31 mouse cellular contexts compared by ENCODE assay signal in genomic region chr19:34698432-34698831, GRCm38 (mm10). TPM values are rescaled to one million over a fixed set of nuclear protein-coding genes. Genes with fewer than 3 reads are reported as not detected.
DNase-seq lines count a peak whose midpoint lies in the region; ATAC-seq and TF ChIP-seq lines count a peak whose summit lies in the region.
"Had no signal": no experiment of that assay in that cellular context is flagged by ENCODE, and none has a peak within 500 bp of the region (broad histone marks: within the 10 kb centered on the region; RNA-seq: fewer than 3 reads in every experiment).

No protein-coding gene starts in this region.

- TF ChIP-seq POLR2A in liver, adult 2 months (IDR thresholded peaks at IDR 0.05; ENCODE audit: extremely low read depth, insufficient read depth, low read length) = no peak

- peaks cover 15% of the 10 kb centered on the region; the same call in 1 of the 2 replicates for H3K4me1 ChIP-seq in liver, adult 2 months (ENCODE audit: control insufficient read depth, insufficient read depth, low read length)
- no peaks in the 10 kb centered on the region for H3K4me1 ChIP-seq in liver, embryonic 12.5 days
- peaks cover 13% of the 10 kb centered on the region; the same call in 1 of the 2 replicates for H3K4me1 ChIP-seq in kidney, embryonic 15.5 days
- no peaks in the 10 kb centered on the region for H3K4me1 ChIP-seq in stomach, postnatal 0 days (replicated peaks; ENCODE audit: control insufficient read depth, insufficient read depth)
- H3K4me1 ChIP-seq: heart, embryonic 12.5 days; hindbrain, embryonic 13.5 days; megakaryocyte, embryonic 14.5 days; midbrain, embryonic 12.5 days; neural tube, embryonic 12.5 days had no signal

- H3K79me2 ChIP-seq in liver, adult 2 months (ENCODE audit: control insufficient read depth, insufficient read depth, low read length) = peaks cover 4% of the 10 kb centered on the region

- ATAC-seq in liver, embryonic 12.5 days = no peak
- peak; percentile 76; the same call in 1 of the 2 replicates for ATAC-seq in kidney, embryonic 15.5 days (replicated peaks; ENCODE audit: low FRiP score)
- ATAC-seq in stomach, postnatal 0 days (ENCODE audit: low FRiP score, low TSS enrichment) = 0 out of 2 replicates have a peak, but pooled peaks have one; percentile 59
- ATAC-seq: forebrain, embryonic 14.5 days; lung, postnatal 0 days had no signal

- DNase-seq in liver, adult 2 months (ENCODE audit: extremely low read depth, low read depth, low spot score) = peak; percentile 90
- DNase-seq in kidney, postnatal 25 days = peak; percentile 41 to 43
- no peak for DNase-seq in stomach, postnatal 0 days (ENCODE audit: low spot score)
- DNase-seq in right cerebral cortex, adult 18-20 months = no peak
- no peak for DNase-seq in spleen, adult 18-20 months
- DNase-seq: adrenal gland, postnatal 36 days; B cell, adult 2 months; cerebellum, adult 9-10 months; cerebellum, postnatal 36 days; gastrocnemius, adult 2 months; gastrocnemius, postnatal 36 days; heart, adult 2 months; heart, postnatal 4 days; layer of hippocampus, postnatal 36 days; left cerebral cortex, postnatal 4 days; lung, adult 18-20 months; lung, postnatal 4 days; right cerebral cortex, postnatal 4 days; thymus, adult 2 months; thymus, postnatal 4 days had no signal

- no peaks in the 10 kb centered on the region for H3K9me3 ChIP-seq in liver, embryonic 12.5 days (replicated peaks)
- H3K9me3 ChIP-seq in kidney, embryonic 15.5 days (replicated peaks) = no peaks in the 10 kb centered on the region
- H3K9me3 ChIP-seq in stomach, postnatal 0 days (ENCODE audit: control insufficient read depth, low read length) = no peaks in the 10 kb centered on the region
- H3K9me3 ChIP-seq: heart, embryonic 12.5 days; hindbrain, embryonic 13.5 days; megakaryocyte, embryonic 14.5 days; midbrain, embryonic 12.5 days; neural tube, embryonic 12.5 days had no signal

- TF ChIP-seq EP300 in stomach, postnatal 0 days (optimal IDR thresholded peaks at IDR 0.05) = no peak

- H3K4me3 ChIP-seq in liver, adult 2 months (ENCODE audit: insufficient read depth, low read depth, low read length) = no peak overlapping the region
- no peak overlapping the region for H3K4me3 ChIP-seq in liver, embryonic 12.5 days
- no peak overlapping the region for H3K4me3 ChIP-seq in kidney, embryonic 15.5 days (replicated peaks)
- H3K4me3 ChIP-seq in stomach, postnatal 0 days (ENCODE audit: low read depth, low read length) = no peak overlapping the region
- H3K4me3 ChIP-seq: gastrocnemius, adult 2 months; heart, adult 2 months; heart, embryonic 12.5 days; hindbrain, embryonic 13.5 days; megakaryocyte, embryonic 14.5 days; midbrain, embryonic 12.5 days; myocyte; neural tube, embryonic 12.5 days had no signal

- peak overlapping the region; percentile 99 for H3K27ac ChIP-seq in liver, adult 2 months (replicated peaks; ENCODE audit: insufficient read depth, low read depth, low read length)
- no peak overlapping the region for H3K27ac ChIP-seq in liver, embryonic 12.5 days
- H3K27ac ChIP-seq in kidney, embryonic 15.5 days = peak overlapping the region; percentile 67
- no peak overlapping the region for H3K27ac ChIP-seq in stomach, postnatal 0 days (replicated peaks)
- H3K27ac ChIP-seq: gastrocnemius, adult 2 months; heart, adult 2 months; hindbrain, embryonic 13.5 days; midbrain, embryonic 12.5 days; neural tube, embryonic 12.5 days had no signal

- H3K36me3 ChIP-seq in liver, adult 2 months (ENCODE audit: control insufficient read depth, insufficient read depth, low read length) = no peaks in the 10 kb centered on the region
- H3K36me3 ChIP-seq in liver, embryonic 12.5 days = no peaks in the 10 kb centered on the region
- H3K36me3 ChIP-seq in kidney, embryonic 15.5 days = no peaks in the 10 kb centered on the region
- H3K36me3 ChIP-seq in stomach, postnatal 0 days (ENCODE audit: control insufficient read depth, insufficient read depth, low read length) = no peaks in the 10 kb centered on the region
- H3K36me3 ChIP-seq: heart, embryonic 12.5 days; hindbrain, embryonic 13.5 days; midbrain, embryonic 12.5 days; neural tube, embryonic 12.5 days had no signal

- TF ChIP-seq CTCF in liver, adult 2 months (IDR thresholded peaks at IDR 0.05; ENCODE audit: low read depth, low read length) = no peak
- TF ChIP-seq CTCF in stomach, postnatal 0 days (IDR thresholded peaks at IDR 0.05; ENCODE audit: low read depth) = no peak

- H3K9ac ChIP-seq in liver, adult 2 months (ENCODE audit: low read depth, low read length) = no peak overlapping the region
- no peak overlapping the region for H3K9ac ChIP-seq in liver, embryonic 12.5 days
- no peak overlapping the region for H3K9ac ChIP-seq in kidney, embryonic 15.5 days
- H3K9ac ChIP-seq in stomach, postnatal 0 days (ENCODE audit: low read length) = no peak overlapping the region
- H3K9ac ChIP-seq: heart, embryonic 12.5 days; hindbrain, embryonic 13.5 days; midbrain, embryonic 12.5 days; neural tube, embryonic 12.5 days had no signal

- H3K27me3 ChIP-seq in liver, adult 2 months (ENCODE audit: control insufficient read depth, insufficient read depth, low read length) = no peaks in the 10 kb centered on the region
- H3K27me3 ChIP-seq in liver, embryonic 12.5 days (replicated peaks) = no peaks in the 10 kb centered on the region
- no peaks in the 10 kb centered on the region for H3K27me3 ChIP-seq in kidney, embryonic 15.5 days
- H3K27me3 ChIP-seq in stomach, postnatal 0 days (ENCODE audit: control insufficient read depth, insufficient read depth, low read length) = no peaks in the 10 kb centered on the region
- H3K27me3 ChIP-seq: heart, embryonic 12.5 days; hindbrain, embryonic 13.5 days; megakaryocyte, embryonic 14.5 days; midbrain, embryonic 12.5 days; neural tube, embryonic 12.5 days had no signal

- 26% methylated on average over 3 of the region's 3 CpGs for WGBS in liver, adult 2 months
- WGBS in liver, embryonic 12.5 days (ENCODE audit: insufficient replicate concordance) = 71% methylated on average over 3 of the region's 3 CpGs
- WGBS in kidney, embryonic 15.5 days = 62% methylated on average over 3 of the region's 3 CpGs
- WGBS in stomach, postnatal 0 days = 46% methylated on average over 3 of the region's 3 CpGs

- no peak overlapping the region for H3K4me2 ChIP-seq in liver, embryonic 12.5 days
- no peak overlapping the region for H3K4me2 ChIP-seq in kidney, embryonic 15.5 days
- no peak overlapping the region for H3K4me2 ChIP-seq in stomach, postnatal 0 days (replicated peaks; ENCODE audit: low read depth)
- H3K4me2 ChIP-seq: heart, embryonic 12.5 days; hindbrain, embryonic 13.5 days; midbrain, embryonic 12.5 days; neural tube, embryonic 12.5 days had no signal

RNA-seq across cellular contexts. Expression of gene Slc16a12, which starts 48.7 kb away (rescaled TPM):
- total RNA-seq in liver, adult 2 months (2014; rRNA removed) = 65.6 and 85.9 TPM in 2 replicates
- polyA plus RNA-seq in liver, adult 2 months (2012; rRNA removed) = 18.6 and 23.1 TPM in 2 replicates
- polyA plus RNA-seq in liver, embryonic 12.5 days (2016; fragmentation: Nextera tagmentation; extraction: Ambion mirVana) = 10.9 and 11.7 TPM in 2 replicates
- polyA plus RNA-seq in kidney, embryonic 15.5 days (2015; fragmentation: Nextera tagmentation; extraction: Ambion mirVana) = 10.6 and 13.4 TPM in 2 replicates
- 0.63 and 0.74 TPM in 2 replicates for polyA plus RNA-seq in stomach, postnatal 0 days (2015; fragmentation: Nextera tagmentation; extraction: Ambion mirVana)

RNA-seq across cellular contexts. Expression of gene Ifit1, which starts 57.8 kb away (rescaled TPM):
- total RNA-seq in liver, adult 2 months (2014; rRNA removed) = 9.6 and 15.9 TPM in 2 replicates
- 4.2 and 7.0 TPM in 2 replicates for polyA plus RNA-seq in liver, adult 2 months (2012; rRNA removed)
- polyA plus RNA-seq in liver, embryonic 12.5 days (2016; fragmentation: Nextera tagmentation; extraction: Ambion mirVana) = 0.26 and 0.51 TPM in 2 replicates
- 0.42 and 0.49 TPM in 2 replicates for polyA plus RNA-seq in kidney, embryonic 15.5 days (2015; fragmentation: Nextera tagmentation; extraction: Ambion mirVana)
- 2.1 and 2.4 TPM in 2 replicates for polyA plus RNA-seq in stomach, postnatal 0 days (2015; fragmentation: Nextera tagmentation; extraction: Ambion mirVana)

RNA-seq across cellular contexts. Expression of gene Ifit1bl2, which starts 57.9 kb away (rescaled TPM):
- total RNA-seq in liver, adult 2 months (2014; rRNA removed) = 0.07 and 0.09 TPM in 2 replicates
- polyA plus RNA-seq in liver, adult 2 months (2012; rRNA removed) = not detected in 2 replicates
- polyA plus RNA-seq in liver, embryonic 12.5 days (2016; fragmentation: Nextera tagmentation; extraction: Ambion mirVana) = not detected in 2 replicates
- polyA plus RNA-seq in kidney, embryonic 15.5 days (2015; fragmentation: Nextera tagmentation; extraction: Ambion mirVana) = 0.09 and 0.14 TPM in 2 replicates
- polyA plus RNA-seq in stomach, postnatal 0 days (2015; fragmentation: Nextera tagmentation; extraction: Ambion mirVana) = 0.04 and 0.10 TPM in 2 replicates
- polyA plus RNA-seq: midbrain, embryonic 12.5 days; stomach, embryonic 14.5 days had no signal

Comparison
In these comparisons a context has a peak if more than half of its experiments do, and no peak if none do; other contexts are left out.
1. H3K27ac ChIP-seq: peak in liver, adult 2 months (single experiment) and kidney, embryonic 15.5 days (single experiment); none in liver, embryonic 12.5 days (single experiment) and stomach, postnatal 0 days (single experiment).
2. DNase-seq: peak in liver, adult 2 months (single experiment) and kidney, postnatal 25 days (2 of 2); none in stomach, postnatal 0 days (single experiment), right cerebral cortex, adult 18-20 months (single experiment) and spleen, adult 18-20 months (0 of 2).